Mouse (Mus musculus): ENCODE measurements around the gene Bmp7. TPM values are rescaled to one million over a fixed set of nuclear protein-coding genes. Genes with fewer than 3 reads are reported as not detected.

Gene Bmp7
- total and polyA plus RNA-seq, 2 experiments from 2014 or later, result 11.8 to 51.3 TPM

DNA sequence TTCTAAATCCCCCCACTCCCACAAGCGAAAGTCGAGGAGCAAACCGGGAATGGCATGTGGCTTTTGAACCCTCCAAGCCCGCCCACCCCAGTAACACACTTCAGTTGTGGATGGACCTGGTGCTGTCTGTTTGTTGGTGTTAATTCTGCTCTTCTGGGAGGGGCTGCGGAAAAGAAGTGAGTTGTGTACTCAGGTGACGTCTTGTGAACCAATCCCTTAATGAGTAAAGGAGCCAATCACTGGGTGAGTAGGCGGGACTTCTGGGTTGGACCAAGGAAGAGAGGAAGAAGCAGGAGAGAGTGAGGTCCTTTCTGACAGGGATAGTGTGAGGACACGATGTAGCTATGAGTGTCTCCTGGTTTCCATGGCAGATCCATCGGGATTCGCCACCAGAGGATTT lies 83.1 kb downstream of the Bmp7 start:
- H3K27me3 ChIP-seq (ENCODE audit: control insufficient read depth, insufficient read depth, low read length), result no peaks in the 10 kb centered on the region
- H3K36me3 ChIP-seq (replicated peaks; ENCODE audit: control insufficient read depth, insufficient read depth, low read length), result no peaks in the 10 kb centered on the region
- no peaks in the 10 kb centered on the region for H3K9me3 ChIP-seq (replicated peaks; ENCODE audit: control insufficient read depth, low read length)
- ATAC-seq (ENCODE audit: insufficient read depth, low read depth) (no peak), DNase-seq (ENCODE audit: low spot score) (no peak)
- no peak overlapping the region for H3K4me2 ChIP-seq (ENCODE audit: low read depth, low read length)
- no peak overlapping the region for H3K9ac ChIP-seq (replicated peaks; ENCODE audit: low read depth, low read length)
- H3K27ac ChIP-seq (ENCODE audit: low read depth), result no peak overlapping the region
- TF ChIP-seq CTCF (IDR thresholded peaks at IDR 0.05; ENCODE audit: low read depth) (no peak), EP300 (IDR thresholded peaks at IDR 0.05; ENCODE audit: low read depth) (no peak)
- 69% methylated on average over 10 of the region's 10 CpGs for WGBS
- H3K4me3 ChIP-seq (ENCODE audit: low read depth, low read length), result no peak overlapping the region
- H3K4me1 ChIP-seq (ENCODE audit: control insufficient read depth, insufficient read depth), result 0 out of 2 replicates have a peak, but pooled peaks cover under 1% of the 10 kb centered on the region

GRCm38 (mm10) chr2:172856549-172856948 lies 83.6 kb downstream of the Bmp7 start:
- Histone ChIP-seq H3K9me3 (replicated peaks; ENCODE audit: control insufficient read depth, low read length) (no peaks in the 10 kb centered on the region), H3K27ac (ENCODE audit: low read depth) (no peak overlapping the region), H3K4me1 (ENCODE audit: control insufficient read depth, insufficient read depth) (0 out of 2 replicates have a peak, but pooled peaks cover 4% of the 10 kb centered on the region), H3K9ac (replicated peaks; ENCODE audit: low read depth, low read length) (no peak overlapping the region), H3K4me2 (ENCODE audit: low read depth, low read length) (no peak overlapping the region), H3K36me3 (replicated peaks; ENCODE audit: control insufficient read depth, insufficient read depth, low read length) (no peaks in the 10 kb centered on the region), H3K4me3 (ENCODE audit: low read depth, low read length) (no peak overlapping the region), H3K27me3 (ENCODE audit: control insufficient read depth, insufficient read depth, low read length) (no peaks in the 10 kb centered on the region)
- DNase-seq (ENCODE audit: low spot score), result no peak
- TF ChIP-seq EP300 (IDR thresholded peaks at IDR 0.05; ENCODE audit: low read depth) (no peak), CTCF (IDR thresholded peaks at IDR 0.05; ENCODE audit: low read depth) (no peak)
- ATAC-seq (ENCODE audit: insufficient read depth, low read depth), result no peak
- 77% methylated on average over 2 of the region's 2 CpGs for WGBS

DNA sequence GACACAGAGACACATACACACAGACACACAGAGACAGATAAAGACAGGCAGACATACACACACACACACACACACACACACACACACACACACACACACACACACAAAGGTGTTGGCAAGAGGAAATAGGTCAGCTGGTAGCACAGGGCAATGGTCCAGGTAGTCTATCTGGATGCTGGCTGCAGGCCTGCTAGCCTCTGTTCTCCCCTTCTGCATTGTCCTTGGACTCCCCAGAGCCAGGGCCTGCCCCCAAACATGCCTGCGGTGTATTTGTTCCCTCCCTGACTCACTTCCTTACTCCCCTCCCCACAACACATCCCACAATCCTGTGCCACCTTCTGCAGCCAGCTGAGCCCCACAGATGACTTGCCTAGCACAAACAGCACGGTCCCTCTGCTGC lies 86.0 kb downstream of the Bmp7 start:
- Histone ChIP-seq H3K36me3 (replicated peaks; ENCODE audit: control insufficient read depth, insufficient read depth, low read length) (no peaks in the 10 kb centered on the region), H3K4me3 (ENCODE audit: low read depth, low read length) (no peak overlapping the region), H3K9ac (replicated peaks; ENCODE audit: low read depth, low read length) (no peak overlapping the region), H3K27me3 (ENCODE audit: control insufficient read depth, insufficient read depth, low read length) (no peaks in the 10 kb centered on the region), H3K27ac (ENCODE audit: low read depth) (0 out of 2 replicates have a peak overlapping the region, but pooled peaks have one; percentile 46), H3K9me3 (replicated peaks; ENCODE audit: control insufficient read depth, low read length) (no peaks in the 10 kb centered on the region), H3K4me1 (ENCODE audit: control insufficient read depth, insufficient read depth) (0 out of 2 replicates have a peak, but pooled peaks cover 4% of the 10 kb centered on the region), H3K4me2 (ENCODE audit: low read depth, low read length) (no peak overlapping the region)
- ATAC-seq (ENCODE audit: insufficient read depth, low read depth), result peak; percentile 90
- TF ChIP-seq EP300 (IDR thresholded peaks at IDR 0.05; ENCODE audit: low read depth) (no peak), CTCF (IDR thresholded peaks at IDR 0.05; ENCODE audit: low read depth) (no peak)
- 19% methylated on average over 2 of the region's 2 CpGs for WGBS
- DNase-seq (ENCODE audit: low spot score), result peak; percentile 66

DNA sequence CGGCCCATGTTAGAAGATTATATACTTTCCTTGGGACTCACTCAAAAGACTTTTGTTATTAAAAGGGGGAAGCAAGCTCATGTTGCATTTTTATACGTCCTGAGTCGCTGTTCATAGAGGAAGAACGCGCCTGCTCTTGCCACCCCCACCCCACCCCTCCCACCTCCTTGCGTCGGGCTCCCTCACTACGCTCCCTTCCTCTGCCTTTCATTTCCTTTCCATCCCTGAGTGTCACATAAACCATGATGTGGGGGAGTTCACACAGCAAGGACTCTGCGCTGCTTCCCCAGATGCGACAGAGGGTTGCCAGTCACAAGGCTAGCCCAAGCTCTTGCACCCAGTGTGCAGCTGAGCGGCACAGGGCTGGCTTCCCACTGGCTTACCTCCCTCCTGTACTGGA lies 88.3 kb downstream of the Bmp7 start:
- TF ChIP-seq CTCF (IDR thresholded peaks at IDR 0.05; ENCODE audit: low read depth), result no peak
- TF ChIP-seq EP300 (IDR thresholded peaks at IDR 0.05; ENCODE audit: low read depth), result no peak
- no peak overlapping the region for H3K4me3 ChIP-seq (ENCODE audit: low read depth, low read length)
- H3K36me3 ChIP-seq (replicated peaks; ENCODE audit: control insufficient read depth, insufficient read depth, low read length), result no peaks in the 10 kb centered on the region
- no peak overlapping the region for H3K9ac ChIP-seq (replicated peaks; ENCODE audit: low read depth, low read length)
- H3K9me3 ChIP-seq (replicated peaks; ENCODE audit: control insufficient read depth, low read length), result no peaks in the 10 kb centered on the region
- WGBS, result 76% methylated on average over 11 of the region's 11 CpGs
- H3K4me2 ChIP-seq (ENCODE audit: low read depth, low read length), result no peak overlapping the region
- 0 out of 2 replicates have a peak, but pooled peaks cover 4% of the 10 kb centered on the region for H3K4me1 ChIP-seq (ENCODE audit: control insufficient read depth, insufficient read depth)
- DNase-seq (ENCODE audit: low spot score) (no peak), ATAC-seq (ENCODE audit: insufficient read depth, low read depth) (no peak)
- no peak overlapping the region for H3K27ac ChIP-seq (ENCODE audit: low read depth)
- no peaks in the 10 kb centered on the region for H3K27me3 ChIP-seq (ENCODE audit: control insufficient read depth, insufficient read depth, low read length)

DNA sequence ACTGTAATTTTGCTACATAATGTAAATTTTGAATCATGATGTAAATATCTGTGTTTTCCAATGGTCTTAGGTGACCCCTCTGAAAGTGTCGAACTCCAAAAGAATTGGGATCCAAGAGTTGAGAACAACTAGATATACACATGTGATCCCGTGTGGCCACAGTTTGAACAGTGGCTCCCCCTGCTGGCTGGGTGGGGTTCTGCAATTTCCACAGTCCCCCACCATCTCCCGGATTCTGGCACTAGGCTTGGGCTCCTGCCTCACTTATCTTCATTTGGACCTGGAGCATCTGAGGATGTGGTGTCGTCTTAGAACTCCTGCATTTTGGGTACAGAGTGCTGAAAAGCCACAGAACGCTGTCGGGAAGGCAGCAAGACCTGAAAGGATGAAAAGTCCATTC lies 91.9 kb downstream of the Bmp7 start:
- no peak overlapping the region for H3K27ac ChIP-seq (ENCODE audit: low read depth)
- H3K36me3 ChIP-seq (replicated peaks; ENCODE audit: control insufficient read depth, insufficient read depth, low read length), result no peaks in the 10 kb centered on the region
- TF ChIP-seq EP300 (IDR thresholded peaks at IDR 0.05; ENCODE audit: low read depth), result no peak
- peak; percentile 36; the same call in 1 of the 2 replicates for TF ChIP-seq CTCF (IDR thresholded peaks at IDR 0.05; ENCODE audit: low read depth)
- no peaks in the 10 kb centered on the region for H3K27me3 ChIP-seq (ENCODE audit: control insufficient read depth, insufficient read depth, low read length)
- no peak overlapping the region for H3K4me2 ChIP-seq (ENCODE audit: low read depth, low read length)
- H3K4me1 ChIP-seq (ENCODE audit: control insufficient read depth, insufficient read depth), result 0 out of 2 replicates have a peak, but pooled peaks cover 4% of the 10 kb centered on the region
- no peak for DNase-seq (ENCODE audit: low spot score)
- WGBS, result 71% methylated on average over 6 of the region's 6 CpGs
- no peak overlapping the region for H3K9ac ChIP-seq (replicated peaks; ENCODE audit: low read depth, low read length)
- no peak for ATAC-seq (ENCODE audit: insufficient read depth, low read depth)
- no peaks in the 10 kb centered on the region for H3K9me3 ChIP-seq (replicated peaks; ENCODE audit: control insufficient read depth, low read length)
- no peak overlapping the region for H3K4me3 ChIP-seq (ENCODE audit: low read depth, low read length)

GRCm38 (mm10) chr2:172846311-172846575 lies 93.9 kb downstream of the Bmp7 start:
- ATAC-seq (ENCODE audit: insufficient read depth, low read depth) (no peak), DNase-seq (ENCODE audit: low spot score) (no peak)
- no peak overlapping the region for H3K9ac ChIP-seq (replicated peaks; ENCODE audit: low read depth, low read length)
- no peak for TF ChIP-seq EP300 (IDR thresholded peaks at IDR 0.05; ENCODE audit: low read depth)
- no peak for TF ChIP-seq CTCF (IDR thresholded peaks at IDR 0.05; ENCODE audit: low read depth)
- no peaks in the 10 kb centered on the region for H3K9me3 ChIP-seq (replicated peaks; ENCODE audit: control insufficient read depth, low read length)
- no peaks in the 10 kb centered on the region for H3K4me1 ChIP-seq (ENCODE audit: control insufficient read depth, insufficient read depth)
- H3K27ac ChIP-seq (ENCODE audit: low read depth), result no peak overlapping the region
- H3K27me3 ChIP-seq (ENCODE audit: control insufficient read depth, insufficient read depth, low read length), result no peaks in the 10 kb centered on the region
- WGBS, result 73% methylated on average over 4 of the region's 4 CpGs
- no peak overlapping the region for H3K4me2 ChIP-seq (ENCODE audit: low read depth, low read length)
- no peaks in the 10 kb centered on the region for H3K36me3 ChIP-seq (replicated peaks; ENCODE audit: control insufficient read depth, insufficient read depth, low read length)
- H3K4me3 ChIP-seq (ENCODE audit: low read depth, low read length), result no peak overlapping the region
